Mouse (Mus musculus): ENCODE measurements around the gene Olfr1339.

The Olfr1339 gene

GRCm38 (mm10) chr4:118731875-118732274 is at the start of gene Olfr1339:
Gene Olfr1339 (plus strand): TSS chr4:118732175.
- in situ Hi-C loops (cut with MboI; ENCODE audit: low sequenced_read_pairs): no loop called here

GRCm38 (mm10) chr4:118687086-118687485 is 44.9 kb upstream of the Olfr1339 start:
- in situ Hi-C loops (cut with MboI; ENCODE audit: low sequenced_read_pairs): no loop called here

DNA sequence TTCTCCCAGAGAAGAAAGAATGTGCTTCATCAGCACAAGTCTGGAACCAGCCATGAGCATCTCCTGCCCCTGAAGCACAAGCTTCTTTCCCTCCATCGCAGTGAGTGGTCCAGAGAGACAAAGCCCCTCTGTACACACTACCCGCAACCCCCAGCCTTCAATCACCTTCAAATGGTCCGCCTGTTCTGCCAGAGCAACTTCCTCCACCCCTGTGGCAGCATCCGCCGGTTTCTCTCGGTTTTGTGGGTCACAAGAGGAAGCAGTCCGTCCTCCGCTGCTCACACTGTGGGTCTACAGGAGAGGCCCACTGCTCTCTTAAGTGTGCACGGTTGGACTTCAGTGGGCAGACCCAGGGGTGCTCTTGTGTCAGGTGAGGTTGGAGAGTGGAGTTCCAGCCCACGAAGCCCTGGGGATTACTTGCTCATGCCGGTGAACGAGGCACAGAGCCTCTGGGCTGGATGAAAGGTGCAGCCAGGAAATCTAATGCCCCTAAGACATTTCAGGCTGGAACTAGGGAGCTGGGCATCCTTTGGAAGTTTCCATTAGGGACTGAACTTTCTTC is 39.5 kb upstream of the Olfr1339 start, which contains the start of gene Olfr1342:
TSS of gene Olfr1342 (minus strand) at position 345 of the 562 bp plus-strand sequence.
- in situ Hi-C loops (cut with MboI; ENCODE audit: low sequenced_read_pairs): no loop called here

- in situ Hi-C loops (cut with MboI; ENCODE audit: low sequenced_read_pairs): no loop called here
Measured at GRCm38 (mm10) chr4:118693812-118694211, 38.2 kb upstream of the Olfr1339 start.

- in situ Hi-C loops (cut with MboI; ENCODE audit: low sequenced_read_pairs): no loop called here
Measured at GRCm38 (mm10) chr4:118703223-118703622, 28.8 kb upstream of the Olfr1339 start, which contains the start of gene Olfr1341. Gene Olfr1341 (plus strand): TSS chr4:118703523.

- in situ Hi-C loops (cut with MboI; ENCODE audit: low sequenced_read_pairs): no loop called here
Measured at GRCm38 (mm10) chr4:118708086-118708485, 23.9 kb upstream of the Olfr1339 start.

- in situ Hi-C loops (cut with MboI; ENCODE audit: low sequenced_read_pairs): no loop called here
Measured at GRCm38 (mm10) chr4:118711656-118712055, 20.3 kb upstream of the Olfr1339 start.

- in situ Hi-C loops (cut with MboI; ENCODE audit: low sequenced_read_pairs): no loop called here
Measured at GRCm38 (mm10) chr4:118719838-118720237, 12.1 kb upstream of the Olfr1339 start, which contains the start of gene Olfr1340. Gene Olfr1340 (plus strand): TSS chr4:118720138.

GRCm38 (mm10) chr4:118721742-118722483 is 10.1 kb upstream of the Olfr1339 start:
- in situ Hi-C loops (cut with MboI; ENCODE audit: low sequenced_read_pairs): no loop called here

GRCm38 (mm10) chr4:118739574-118739973 is 7.6 kb downstream of the Olfr1339 start:
- in situ Hi-C loops (cut with MboI; ENCODE audit: low sequenced_read_pairs): no loop called here

DNA sequence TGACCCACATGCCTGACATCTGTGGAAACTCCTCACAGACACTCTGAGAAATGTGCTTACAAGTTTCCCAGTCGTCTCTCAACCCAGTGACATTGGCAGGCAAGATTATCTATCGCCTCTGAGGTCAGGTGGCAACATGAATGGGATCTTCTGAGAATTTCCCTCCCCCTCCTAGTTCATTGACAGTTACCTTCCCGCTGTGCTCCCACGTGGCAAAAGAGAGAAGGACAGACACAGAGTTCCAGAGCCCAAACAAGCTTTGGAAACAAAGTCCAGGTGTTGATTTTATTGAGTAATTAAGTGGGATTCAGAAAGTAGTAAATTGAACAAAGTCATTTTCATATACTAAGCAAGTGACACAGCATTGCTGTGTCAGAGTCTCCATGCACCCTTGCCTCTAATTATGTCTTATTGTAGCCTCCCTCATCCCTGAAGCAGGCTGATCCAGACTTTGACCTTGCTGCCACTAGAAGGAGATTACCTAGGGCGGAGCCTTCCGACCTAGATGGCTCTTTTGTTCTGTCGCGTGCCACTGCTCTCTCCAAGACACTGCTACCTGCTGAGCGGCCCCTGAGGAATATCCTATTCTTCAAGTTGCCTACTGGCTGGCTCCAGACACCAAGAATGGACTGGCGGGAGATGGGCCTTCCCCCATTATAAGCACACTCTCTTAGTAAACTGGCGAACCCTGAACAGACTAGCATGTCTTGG is 9.2 kb downstream of the Olfr1339 start:
- in situ Hi-C loops (cut with MboI; ENCODE audit: low sequenced_read_pairs): no loop called here

DNA sequence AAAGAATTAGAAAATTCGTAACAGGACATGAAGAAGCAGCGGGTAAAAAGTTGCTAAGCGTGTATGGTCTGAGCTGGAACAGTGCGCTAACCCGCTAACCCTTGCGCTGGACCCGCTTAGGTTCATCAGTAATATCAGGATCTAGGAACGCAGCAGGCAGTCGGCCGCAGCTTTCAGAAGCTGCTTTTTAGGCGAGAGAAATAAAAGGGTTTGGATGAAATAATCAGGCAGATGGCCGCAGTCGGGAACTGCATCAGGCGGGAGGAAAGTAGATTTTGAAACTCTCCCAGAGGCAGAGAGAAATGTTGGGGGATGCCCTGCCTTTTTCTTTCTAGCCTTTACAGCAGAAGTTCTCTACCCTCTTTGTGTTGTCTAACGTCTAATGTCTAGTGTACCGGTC is 9.9 kb downstream of the Olfr1339 start:
- in situ Hi-C loops (cut with MboI; ENCODE audit: low sequenced_read_pairs): no loop called here

GRCm38 (mm10) chr4:118758637-118759036 is 26.7 kb downstream of the Olfr1339 start, which contains the start of gene Olfr1338:
Gene Olfr1338 (minus strand): TSS chr4:118758737.
- in situ Hi-C loops (cut with MboI; ENCODE audit: low sequenced_read_pairs): no loop called here

DNA sequence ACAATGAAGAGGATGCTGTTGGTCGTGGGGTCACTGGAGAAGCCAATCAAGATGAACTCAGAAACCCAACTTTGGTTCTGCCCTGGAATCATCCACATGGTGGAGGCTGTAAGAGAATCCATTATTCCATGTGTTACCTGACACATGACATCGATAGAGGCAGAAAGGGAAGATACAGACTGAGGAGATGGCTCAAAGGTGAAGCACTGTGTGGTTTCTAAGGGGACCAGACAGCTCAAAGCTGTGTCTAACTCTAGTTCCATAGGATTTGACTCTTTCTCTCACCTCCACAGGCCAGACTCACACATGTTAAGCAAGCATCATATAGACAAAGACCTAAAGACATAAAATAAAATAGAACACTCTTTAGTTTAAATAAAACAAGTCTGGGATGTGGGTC is 50.5 kb downstream of the Olfr1339 start, which contains the start of gene Olfr1337:
TSS of gene Olfr1337 (minus strand) at position 101 of the 400 bp plus-strand sequence.
- in situ Hi-C loops (cut with MboI; ENCODE audit: low sequenced_read_pairs): no loop called here

All from CH12F3 (cell line).